Mouse (Mus musculus): ENCODE data around the gene Vmn1r90. TPM values are rescaled to one million over a fixed set of nuclear protein-coding genes. Genes with fewer than 3 reads are reported as not detected.
"Not testable (repeated sequence)": the region's sequence is repeated elsewhere in the genome, so short reads cannot be mapped to it uniquely, and the experiment has no call there.

Vmn1r90 gene
- total RNA-seq (2021), result under 1 TPM in 1 of 2 experiments, not detected in 1; 0.05 TPM
- long read RNA-seq, result 0 reads

- no peak for DNase-seq (ENCODE audit: low spot score in 2 of 2)
These were observed at the start of gene Vmn1r90 for GRCm38 (mm10) chr7:14563406-14563805. Vmn1r90 (minus strand) TSS chr7:14563506.

DNA sequence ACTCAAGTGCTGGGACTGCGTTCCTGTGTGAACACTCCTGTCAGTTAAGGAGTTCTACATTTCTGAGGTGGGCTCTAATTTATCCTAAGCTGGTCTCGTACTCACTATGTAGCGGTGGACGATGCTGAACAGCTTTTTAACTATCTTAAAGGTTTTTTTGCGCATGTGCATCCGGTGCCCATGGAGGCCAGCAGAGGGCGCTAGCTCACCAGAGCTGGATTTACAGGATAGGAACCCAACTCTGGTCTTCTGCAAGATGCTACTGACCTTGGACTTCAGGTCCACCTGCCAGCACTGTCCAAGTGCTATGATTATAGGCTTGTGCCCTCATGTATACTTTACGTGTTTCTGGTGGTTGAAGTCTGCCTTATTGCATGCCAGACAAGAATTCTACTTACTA, 29.7 kb upstream of the Vmn1r90 start:
- DNase-seq (ENCODE audit: low spot score in 2 of 2), result not testable (repeated sequence)

GRCm38 (mm10) chr7:14552284-14552683, 11.0 kb downstream of the Vmn1r90 start:
- DNase-seq (ENCODE audit: low spot score in 2 of 2), result no peak

DNA sequence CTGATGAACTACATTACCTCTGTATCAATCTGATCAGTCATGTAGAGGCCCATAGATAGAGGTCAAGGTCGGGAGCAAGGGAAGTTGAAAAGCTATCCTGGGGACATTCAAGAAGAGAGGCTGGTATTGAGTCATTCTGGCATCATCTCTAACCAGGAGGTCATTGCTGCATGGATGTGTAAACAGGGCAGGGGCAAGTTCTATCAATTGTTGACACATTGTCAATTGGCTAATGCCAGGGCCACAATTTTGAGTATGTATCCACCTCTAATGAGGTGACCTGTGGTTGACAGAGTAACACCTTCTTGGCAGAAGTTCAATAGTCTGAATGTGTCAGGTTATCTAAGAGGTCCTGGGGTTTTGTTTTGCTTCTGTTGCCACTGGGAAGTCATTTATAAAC, 38.0 kb downstream of the Vmn1r90 start:
- no peak for DNase-seq (ENCODE audit: low spot score in 2 of 2)

- no peak for DNase-seq (ENCODE audit: low spot score in 2 of 2)
These were observed 40.7 kb downstream of the Vmn1r90 start for GRCm38 (mm10) chr7:14522636-14523035.

- DNase-seq (ENCODE audit: low spot score in 2 of 2), result no peak
These were observed 45.0 kb downstream of the Vmn1r90 start for GRCm38 (mm10) chr7:14518301-14518700.

Other genes with a start within 250 kb of the Vmn1r90 start
- gene Obox8, start 229.9 kb downstream of the Vmn1r90 start, total RNA-seq (2021), result not detected
- not detected for gene Sult2a8, start 116.7 kb downstream of the Vmn1r90 start, total RNA-seq (2021)
- gene Sult2a7, start 69.3 kb downstream of the Vmn1r90 start, total RNA-seq (2021), result not detected
- not detected for gene Obox7, start 96.0 kb upstream of the Vmn1r90 start, total RNA-seq (2021)